Mouse (Mus musculus): ENCODE measurements around the gene Zcchc7. TPM values are rescaled to one million over a fixed set of nuclear protein-coding genes. Genes with fewer than 3 reads are reported as not detected.

The Zcchc7 gene
- polyA plus RNA-seq (2015; fragmentation: Nextera tagmentation; extraction: Ambion mirVana): 29.3 and 33.9 TPM in 2 replicates

- Histone ChIP-seq H3K27ac (ENCODE audit: low read length) (peak within 1 kb of the TSS; percentile 96), H3K9me3 (ENCODE audit: control insufficient read depth, low read length) (no peaks in the 10 kb centered on the region), H3K27me3 (replicated peaks; ENCODE audit: control insufficient read depth, insufficient read depth, low read length) (no peaks in the 10 kb centered on the region), H3K9ac (ENCODE audit: low read depth, low read length) (peak within 1 kb of the TSS; percentile 98), H3K4me2 (ENCODE audit: low read depth, low read length) (peak within 1 kb of the TSS; percentile 72), H3K36me3 (ENCODE audit: control insufficient read depth, insufficient read depth, low read length) (no peaks in the 10 kb centered on the region), H3K4me1 (ENCODE audit: control insufficient read depth, insufficient read depth, low read length) (0 out of 2 replicates have a peak, but pooled peaks cover 4% of the 10 kb centered on the region), H3K4me3 (ENCODE audit: low read length) (peak within 1 kb of the TSS; percentile 91)
- 4% methylated on average over 15 of the region's 15 CpGs for WGBS
- ATAC-seq: peak; percentile 57
These were observed at the start of gene Zcchc7 for GRCm38 (mm10) chr4:44755553-44756133. Gene Zcchc7, plus strand, starts transcription at chr4:44755877.

- no peak overlapping the region for H3K27ac ChIP-seq (ENCODE audit: low read length)
- whole genome bisulfite sequencing: 7% methylated on average over 7 of the region's 7 CpGs
These were observed 49.7 kb upstream of the Zcchc7 start for GRCm38 (mm10) chr4:44705967-44706366.

GRCm38 (mm10) chr4:44706865-44707264, 48.8 kb upstream of the Zcchc7 start:
- 37% methylated on average over 1 of the region's 1 CpGs for WGBS
- H3K4me3 ChIP-seq (ENCODE audit: low read length): no peak overlapping the region
- H3K27ac ChIP-seq (ENCODE audit: low read length): no peak overlapping the region
- no peak for ATAC-seq
- H3K9ac ChIP-seq (ENCODE audit: low read depth, low read length): no peak overlapping the region
- no peaks in the 10 kb centered on the region for H3K9me3 ChIP-seq (ENCODE audit: control insufficient read depth, low read length)
- H3K27me3 ChIP-seq (replicated peaks; ENCODE audit: control insufficient read depth, insufficient read depth, low read length): peaks cover 81% of the 10 kb centered on the region
- no peaks in the 10 kb centered on the region for H3K36me3 ChIP-seq (ENCODE audit: control insufficient read depth, insufficient read depth, low read length)
- no peak overlapping the region for H3K4me2 ChIP-seq (ENCODE audit: low read depth, low read length)
- peaks cover 12% of the 10 kb centered on the region for H3K4me1 ChIP-seq (ENCODE audit: control insufficient read depth, insufficient read depth, low read length)

More at GRCm38 (mm10) chr4:44705967-44706366, 49.7 kb upstream of the Zcchc7 start:
- Histone ChIP-seq H3K9ac (ENCODE audit: low read depth, low read length) (no peak overlapping the region), H3K4me3 (ENCODE audit: low read length) (no peak overlapping the region), H3K36me3 (ENCODE audit: control insufficient read depth, insufficient read depth, low read length) (no peaks in the 10 kb centered on the region), H3K4me2 (ENCODE audit: low read depth, low read length) (no peak overlapping the region), H3K9me3 (ENCODE audit: control insufficient read depth, low read length) (no peaks in the 10 kb centered on the region), H3K4me1 (ENCODE audit: control insufficient read depth, insufficient read depth, low read length) (peaks cover 12% of the 10 kb centered on the region), H3K27me3 (replicated peaks; ENCODE audit: control insufficient read depth, insufficient read depth, low read length) (peaks cover 80% of the 10 kb centered on the region)
- no peak for ATAC-seq

- Histone ChIP-seq H3K4me1 (ENCODE audit: control insufficient read depth, insufficient read depth, low read length) (peaks cover 9% of the 10 kb centered on the region), H3K4me2 (ENCODE audit: low read depth, low read length) (no peak overlapping the region), H3K4me3 (ENCODE audit: low read length) (no peak overlapping the region), H3K36me3 (ENCODE audit: control insufficient read depth, insufficient read depth, low read length) (no peaks in the 10 kb centered on the region), H3K27me3 (replicated peaks; ENCODE audit: control insufficient read depth, insufficient read depth, low read length) (peaks cover 81% of the 10 kb centered on the region), H3K9me3 (ENCODE audit: control insufficient read depth, low read length) (no peaks in the 10 kb centered on the region), H3K27ac (ENCODE audit: low read length) (no peak overlapping the region), H3K9ac (ENCODE audit: low read depth, low read length) (no peak overlapping the region)
- 38% methylated on average over 8 of the region's 8 CpGs for WGBS
- ATAC-seq: no peak
These were observed 47.4 kb upstream of the Zcchc7 start for GRCm38 (mm10) chr4:44708311-44708710.

GRCm38 (mm10) chr4:44709091-44709695, 46.5 kb upstream of the Zcchc7 start:
- H3K4me2 ChIP-seq (ENCODE audit: low read depth, low read length): no peak overlapping the region
- ATAC-seq: no peak
- no peaks in the 10 kb centered on the region for H3K9me3 ChIP-seq (ENCODE audit: control insufficient read depth, low read length)
- no peaks in the 10 kb centered on the region for H3K36me3 ChIP-seq (ENCODE audit: control insufficient read depth, insufficient read depth, low read length)
- H3K9ac ChIP-seq (ENCODE audit: low read depth, low read length): no peak overlapping the region
- no peak overlapping the region for H3K4me3 ChIP-seq (ENCODE audit: low read length)
- H3K4me1 ChIP-seq (ENCODE audit: control insufficient read depth, insufficient read depth, low read length): peaks cover under 1% of the 10 kb centered on the region; the same call in 1 of the 2 replicates
- H3K27ac ChIP-seq (ENCODE audit: low read length): no peak overlapping the region
- peaks cover 81% of the 10 kb centered on the region for H3K27me3 ChIP-seq (replicated peaks; ENCODE audit: control insufficient read depth, insufficient read depth, low read length)

GRCm38 (mm10) chr4:44709740-44710700, 45.7 kb upstream of the Zcchc7 start, which contains the start of gene Pax5:
Gene Pax5, minus strand, starts transcription at chr4:44710487.
- H3K4me2 ChIP-seq (ENCODE audit: low read depth, low read length): no peak within 1 kb of the TSS
- no peak within 1 kb of the TSS for H3K9ac ChIP-seq (ENCODE audit: low read depth, low read length)
- H3K4me1 ChIP-seq (ENCODE audit: control insufficient read depth, insufficient read depth, low read length): no peaks in the 10 kb centered on the region
- no peaks in the 10 kb centered on the region for H3K9me3 ChIP-seq (ENCODE audit: control insufficient read depth, low read length)
- no peak for ATAC-seq
- H3K27me3 ChIP-seq (replicated peaks; ENCODE audit: control insufficient read depth, insufficient read depth, low read length): peaks cover 80% of the 10 kb centered on the region
- 28% methylated on average over 16 of the region's 16 CpGs for WGBS
- no peak within 1 kb of the TSS for H3K27ac ChIP-seq (ENCODE audit: low read length)
- H3K4me3 ChIP-seq (ENCODE audit: low read length): no peak within 1 kb of the TSS
- no peaks in the 10 kb centered on the region for H3K36me3 ChIP-seq (ENCODE audit: control insufficient read depth, insufficient read depth, low read length)

- Histone ChIP-seq H3K9ac (ENCODE audit: low read depth, low read length) (no peak overlapping the region), H3K9me3 (ENCODE audit: control insufficient read depth, low read length) (no peaks in the 10 kb centered on the region), H3K4me2 (ENCODE audit: low read depth, low read length) (no peak overlapping the region), H3K27me3 (replicated peaks; ENCODE audit: control insufficient read depth, insufficient read depth, low read length) (peaks cover 78% of the 10 kb centered on the region), H3K36me3 (ENCODE audit: control insufficient read depth, insufficient read depth, low read length) (no peaks in the 10 kb centered on the region), H3K4me3 (ENCODE audit: low read length) (no peak overlapping the region), H3K4me1 (ENCODE audit: control insufficient read depth, insufficient read depth, low read length) (no peaks in the 10 kb centered on the region), H3K27ac (ENCODE audit: low read length) (no peak overlapping the region)
- WGBS: 1% methylated on average over 30 of the region's 30 CpGs
- ATAC-seq: no peak
These were observed 45.0 kb upstream of the Zcchc7 start for GRCm38 (mm10) chr4:44710701-44711097.

GRCm38 (mm10) chr4:44711136-44711900, 44.4 kb upstream of the Zcchc7 start:
- H3K9ac ChIP-seq (ENCODE audit: low read depth, low read length): no peak overlapping the region
- H3K4me1 ChIP-seq (ENCODE audit: control insufficient read depth, insufficient read depth, low read length): no peaks in the 10 kb centered on the region
- no peak overlapping the region for H3K4me2 ChIP-seq (ENCODE audit: low read depth, low read length)
- no peak overlapping the region for H3K27ac ChIP-seq (ENCODE audit: low read length)
- H3K27me3 ChIP-seq (replicated peaks; ENCODE audit: control insufficient read depth, insufficient read depth, low read length): peaks cover 73% of the 10 kb centered on the region
- WGBS: 2% methylated on average over 25 of the region's 25 CpGs
- no peaks in the 10 kb centered on the region for H3K9me3 ChIP-seq (ENCODE audit: control insufficient read depth, low read length)
- no peaks in the 10 kb centered on the region for H3K36me3 ChIP-seq (ENCODE audit: control insufficient read depth, insufficient read depth, low read length)
- no peak for ATAC-seq
- H3K4me3 ChIP-seq (ENCODE audit: low read length): no peak overlapping the region
